Mouse (Mus musculus) neural tube, embryonic 11.5 days (tissue): ENCODE measurements around the gene Dohh. TPM values are rescaled to one million over a fixed set of nuclear protein-coding genes. Genes with fewer than 3 reads are reported as not detected.

Source experiments
- ATAC-seq: fragments of 200-750 bp; cut with Nextera tagmentation; 2 replicates; pipeline ENCODE4 v1.8.0; 2017; ENCODE audit warnings: moderate number of reproducible peaks, mild to moderate bottlenecking, moderate TSS enrichment, moderate library complexity; ENCODE audit not compliant: insufficient read depth, low FRiP score, low TSS enrichment
- DNase-seq: peaks from one replicate; pipeline ENCODE4 v3.0.0-alpha.2; 2015; ENCODE audit warnings: low spot score
- H3K27ac ChIP-seq: fragments of 300-500 bp; sonication (generic); 2 replicates; pipeline ENCODE4 v1.5.1; 2014; ENCODE audit warnings: low read depth, mild to moderate bottlenecking, low read length
- H3K27me3 ChIP-seq: fragments of 300-500 bp; sonication (generic); 2 replicates; pipeline ENCODE4 v1.6.1; 2014; ENCODE audit warnings: mild to moderate bottlenecking, low read length, mixed read lengths; ENCODE audit not compliant: control insufficient read depth, insufficient read depth
- H3K36me3 ChIP-seq: fragments of 300-500 bp; sonication (generic); 2 replicates; pipeline ENCODE4 v1.6.1; 2014; ENCODE audit warnings: mild to moderate bottlenecking, low read length, moderate library complexity, mixed read lengths; ENCODE audit not compliant: control insufficient read depth, insufficient read depth
- H3K4me1 ChIP-seq: fragments of 300-500 bp; sonication (generic); 2 replicates; pipeline ENCODE4 v1.6.1; 2014; ENCODE audit warnings: low read length, mixed read lengths; ENCODE audit not compliant: control insufficient read depth, insufficient read depth
- H3K4me2 ChIP-seq: fragments of 300-500 bp; sonication (generic); 2 replicates; pipeline ENCODE4 v1.6.1; 2014; ENCODE audit warnings: low read depth, mild to moderate bottlenecking, moderate library complexity
- H3K4me3 ChIP-seq: fragments of 300-500 bp; sonication (generic); 2 replicates; pipeline ENCODE4 v1.5.1; 2014; ENCODE audit warnings: low read depth, low read length
- H3K9ac ChIP-seq: fragments of 300-500 bp; sonication (generic); 2 replicates; pipeline ENCODE4 v1.6.1; 2014; ENCODE audit warnings: mild to moderate bottlenecking, low read length
- H3K9me3 ChIP-seq: fragments of 300-500 bp; sonication (generic); 2 replicates; pipeline ENCODE4 v1.6.1; 2016; ENCODE audit warnings: low read length; ENCODE audit not compliant: control insufficient read depth
- WGBS: fragments of 180-500 bp; shearing (Covaris S2); extraction: QIAGEN DNeasy Blood & Tissue Kit; methylation state at CpG from one replicate; pipeline ENCODE4 v1.1.7; 2014; 5-methylcytosine and 5-hydroxymethylcytosine counted together
- polyA plus RNA-seq: library from polyadenylated mRNA; unstranded; fragments of >200 nt; fragmentation: Nextera tagmentation; extraction: Ambion mirVana; gene quantifications from 2 replicates; pipeline ENCODE4 v1.2.1, GENCODE M21; 2014

Dohh gene
- polyA plus RNA-seq, 1 experiment from 2014 or later = 76.1 TPM

DNA sequence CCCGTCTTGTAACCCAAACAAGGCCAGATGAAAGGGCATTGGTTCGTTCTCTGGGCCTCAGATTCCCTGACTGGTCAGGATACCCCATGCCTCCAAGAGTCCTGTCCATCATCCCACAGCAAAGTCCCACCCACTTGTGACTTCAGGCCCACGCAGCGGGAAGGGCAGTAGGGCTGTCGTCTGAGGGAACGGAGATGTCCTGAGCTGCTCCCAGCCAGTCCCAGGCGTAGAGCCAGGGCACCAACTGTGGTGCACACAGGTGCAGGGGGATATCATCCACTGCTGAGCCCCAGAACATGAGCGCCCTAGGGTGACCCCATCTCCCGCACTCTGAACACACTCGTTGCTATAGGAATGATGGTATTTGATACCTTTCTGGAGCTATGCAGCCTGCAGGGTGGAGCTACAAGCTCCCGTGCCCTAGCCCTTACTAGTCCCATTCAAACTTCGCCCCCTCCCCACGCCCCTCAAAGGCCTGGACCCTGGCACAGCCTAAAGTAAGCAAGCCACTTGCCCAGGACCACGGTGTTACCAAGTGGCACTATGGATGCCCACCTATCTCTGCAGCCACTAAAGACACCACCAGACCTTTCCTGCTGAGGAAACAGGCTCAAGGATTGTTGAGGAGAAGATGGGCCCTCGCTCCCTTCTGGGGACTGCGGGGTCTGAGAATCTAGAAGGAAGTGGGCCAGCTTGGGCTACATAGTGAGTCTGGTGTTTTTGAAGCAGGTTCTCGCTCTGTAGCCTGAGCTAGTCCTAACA lies 31.5 kb downstream of the Dohh start:
- no peak overlapping the region for H3K4me2 ChIP-seq
- peaks cover 40% of the 10 kb centered on the region for H3K4me1 ChIP-seq
- H3K9ac ChIP-seq = no peak overlapping the region
- H3K4me3 ChIP-seq = no peak overlapping the region
- ATAC-seq = no peak
- no peak overlapping the region for H3K27ac ChIP-seq
- 69% methylated on average over 17 of the region's 17 CpGs for WGBS
- H3K36me3 ChIP-seq = no peaks in the 10 kb centered on the region
- peak; percentile 11 for DNase-seq
- H3K9me3 ChIP-seq = no peaks in the 10 kb centered on the region
- H3K27me3 ChIP-seq = no peaks in the 10 kb centered on the region

DNA sequence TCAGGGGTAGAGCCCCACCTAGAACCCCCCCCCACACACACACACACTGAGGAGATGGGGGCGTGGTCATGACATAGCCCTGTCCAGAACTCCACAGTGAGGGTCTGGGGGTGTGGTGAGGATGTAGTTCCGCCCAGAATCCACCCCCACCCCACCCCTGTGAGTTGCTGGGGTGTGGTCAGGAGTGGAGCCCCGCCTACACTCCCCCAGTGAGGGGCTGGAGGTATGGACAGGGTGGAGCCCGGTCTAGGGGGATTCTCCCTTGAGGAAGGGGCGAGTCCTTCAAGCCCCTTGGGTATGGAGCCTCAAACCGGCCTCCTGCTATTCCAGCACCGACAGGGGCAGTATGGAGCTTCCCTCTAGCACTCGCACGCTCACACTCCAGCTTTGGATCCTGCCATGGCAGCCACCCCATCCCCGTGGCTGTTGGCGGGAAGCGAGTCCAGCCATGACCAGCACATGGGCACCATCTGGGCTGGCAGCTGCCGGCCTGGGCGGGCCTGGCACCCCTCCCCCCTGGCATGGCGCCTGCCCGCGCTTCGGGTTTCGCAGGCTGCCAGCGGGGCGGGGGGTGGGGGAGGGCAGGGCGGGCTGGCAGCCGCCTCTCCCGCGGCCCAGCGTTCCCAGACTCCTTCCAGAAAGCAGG lies 32.5 kb downstream of the Dohh start:
- DNase-seq (peak; percentile 77), ATAC-seq (peak; percentile 49)
- H3K36me3 ChIP-seq = no peaks in the 10 kb centered on the region
- H3K4me1 ChIP-seq = peaks cover 34% of the 10 kb centered on the region
- H3K9ac ChIP-seq = peak overlapping the region; percentile 54
- H3K27me3 ChIP-seq = no peaks in the 10 kb centered on the region
- 0% methylated on average over 19 of the region's 26 CpGs for WGBS
- H3K4me2 ChIP-seq = peak overlapping the region; percentile 60
- no peaks in the 10 kb centered on the region for H3K9me3 ChIP-seq
- H3K27ac ChIP-seq = peak overlapping the region; percentile 7; the same call in 1 of the 2 replicates
- peak overlapping the region; percentile 24 for H3K4me3 ChIP-seq

DNA sequence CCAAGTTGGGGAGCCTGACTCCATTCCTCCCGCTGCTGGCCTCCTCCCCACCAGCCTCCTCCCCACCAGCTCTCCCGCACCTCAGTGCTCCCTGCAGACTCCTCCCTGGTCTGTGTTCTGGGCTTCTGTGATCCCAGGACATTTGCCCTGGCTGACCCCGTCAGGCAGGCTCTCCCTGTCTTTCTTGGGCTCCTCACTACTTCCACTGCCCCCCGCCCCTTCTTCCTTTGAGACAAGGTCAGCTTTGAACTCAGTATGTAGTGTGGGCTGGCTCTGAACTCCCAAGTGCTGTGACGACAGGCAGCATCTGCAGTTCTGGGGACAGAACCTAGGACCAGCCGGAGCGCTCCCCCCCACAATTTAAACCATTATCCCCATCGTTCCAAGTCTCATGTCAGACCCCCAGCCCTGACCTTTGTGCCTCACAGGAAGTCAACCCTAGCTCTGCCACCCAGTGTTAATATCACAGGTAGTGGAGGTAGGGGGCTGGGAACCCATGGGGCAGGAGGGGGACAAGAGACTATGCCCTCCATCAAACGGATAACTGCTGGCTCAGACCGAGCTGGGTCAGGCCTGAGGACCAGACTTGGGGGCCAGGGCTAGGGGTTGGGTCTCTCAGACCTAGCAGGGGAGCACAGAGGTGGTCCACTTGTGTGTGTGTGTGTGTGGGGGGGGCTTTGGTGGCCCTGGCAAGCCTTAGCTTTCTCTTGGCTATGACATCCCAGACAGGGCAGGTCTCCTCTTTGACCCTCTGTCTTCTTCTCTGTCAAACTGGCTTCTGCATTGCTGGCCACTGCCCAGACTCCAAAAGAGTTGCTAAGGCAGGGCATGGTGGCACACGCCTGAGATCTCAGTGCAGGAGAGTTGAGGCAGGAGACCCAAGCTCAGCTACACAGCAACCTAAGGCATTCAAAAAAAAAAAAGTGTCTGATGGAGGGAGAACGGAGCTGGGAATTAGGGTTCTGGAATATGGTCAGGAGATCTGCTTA lies 33.3 kb downstream of the Dohh start:
- 43% methylated on average over 12 of the region's 12 CpGs for WGBS
- H3K9me3 ChIP-seq = no peaks in the 10 kb centered on the region
- H3K27ac ChIP-seq = peak overlapping the region; percentile 7; the same call in 1 of the 2 replicates
- peaks cover 26% of the 10 kb centered on the region for H3K4me1 ChIP-seq
- DNase-seq (peak; percentile 18), ATAC-seq (no peak)
- peak overlapping the region; percentile 60 for H3K4me2 ChIP-seq
- H3K36me3 ChIP-seq = no peaks in the 10 kb centered on the region
- H3K27me3 ChIP-seq = 0 out of 2 replicates have a peak, but pooled peaks cover 6% of the 10 kb centered on the region
- peak overlapping the region; percentile 24 for H3K4me3 ChIP-seq
- peak overlapping the region; percentile 54 for H3K9ac ChIP-seq

DNA sequence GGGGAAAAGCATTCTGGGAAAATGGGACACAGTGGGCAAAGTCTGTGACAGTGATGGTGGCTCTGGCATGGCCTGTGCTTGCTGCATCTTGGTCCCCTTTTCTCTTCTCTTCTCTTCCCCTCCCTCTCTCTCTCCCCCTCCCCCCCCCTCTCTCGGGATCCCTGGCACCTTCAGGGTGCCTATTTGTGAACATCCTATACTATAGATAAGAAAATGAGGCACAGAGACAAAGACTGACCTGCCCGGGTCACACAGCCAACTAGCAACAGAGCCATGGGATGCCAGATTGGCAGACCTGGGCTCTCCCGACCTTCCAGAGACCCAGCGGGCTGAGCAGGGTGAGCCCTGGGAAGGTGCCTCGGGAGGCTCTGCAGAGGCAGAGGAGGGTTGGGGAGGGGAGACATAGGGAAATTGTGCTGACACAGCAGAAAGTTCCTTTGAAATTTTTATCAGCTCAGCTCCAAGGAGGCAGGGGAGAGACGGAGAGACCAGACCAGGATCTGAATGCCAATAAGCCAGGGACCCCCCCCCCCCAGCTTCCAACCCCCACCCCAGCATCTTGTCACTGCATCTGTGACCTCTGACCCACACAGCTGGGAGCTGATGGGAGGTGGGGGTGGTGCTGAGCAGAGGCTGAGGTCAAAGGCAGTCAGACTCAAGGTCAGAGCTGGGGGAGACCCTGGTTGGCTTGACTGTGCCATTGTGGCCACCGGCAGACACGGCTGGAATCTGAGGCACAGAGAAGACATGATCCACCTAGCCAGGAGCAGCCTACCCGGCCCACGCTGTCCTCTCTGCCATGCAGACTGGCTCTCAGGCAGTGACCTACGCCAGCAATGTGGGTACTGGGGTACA lies 34.2 kb downstream of the Dohh start:
- H3K4me1 ChIP-seq = peaks cover 26% of the 10 kb centered on the region
- H3K9ac ChIP-seq = no peak overlapping the region
- H3K27me3 ChIP-seq = 0 out of 2 replicates have a peak, but pooled peaks cover 6% of the 10 kb centered on the region
- no peak overlapping the region for H3K4me3 ChIP-seq
- DNase-seq (peak; percentile 19), ATAC-seq (no peak)
- H3K4me2 ChIP-seq = no peak overlapping the region
- no peaks in the 10 kb centered on the region for H3K36me3 ChIP-seq
- no peak overlapping the region for H3K27ac ChIP-seq
- 41% methylated on average over 11 of the region's 11 CpGs for WGBS
- H3K9me3 ChIP-seq = no peaks in the 10 kb centered on the region

DNA sequence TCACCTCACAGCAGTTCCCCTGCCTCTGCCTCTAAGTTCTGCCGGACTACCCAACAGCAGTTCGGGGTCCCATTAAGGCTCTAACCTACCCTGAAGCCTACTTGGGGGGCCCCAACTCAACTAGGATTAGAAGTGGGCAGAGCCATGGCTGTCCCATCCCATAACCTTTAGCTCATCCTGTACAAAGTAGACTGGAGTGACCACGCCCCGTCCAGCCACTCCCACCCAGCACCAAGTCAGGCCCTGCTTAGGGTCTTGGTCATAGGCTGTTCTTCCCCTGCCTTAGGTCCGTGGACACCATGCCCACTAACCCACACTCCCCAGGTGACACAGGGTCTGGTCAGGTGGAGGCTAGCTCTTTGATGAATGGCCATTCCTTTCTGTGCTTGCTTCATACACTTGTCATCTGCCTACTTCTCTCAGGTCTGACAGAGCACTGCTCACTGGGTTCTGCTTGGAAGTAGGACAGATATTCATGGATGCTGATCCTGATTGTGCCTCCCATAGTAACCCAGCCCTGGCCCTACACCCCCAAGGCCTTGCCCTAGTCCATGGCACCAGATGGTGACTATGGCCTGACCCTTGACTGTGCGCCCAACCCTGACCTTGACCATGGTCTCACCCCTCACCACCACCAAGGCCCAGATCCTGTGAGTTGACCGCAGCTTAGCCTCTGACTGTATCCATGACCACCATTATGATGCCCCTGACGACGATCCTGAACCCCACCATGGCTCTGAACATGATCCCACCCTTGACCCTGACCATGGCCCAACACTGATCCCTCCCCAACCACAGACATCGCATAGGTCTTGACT lies 35.1 kb downstream of the Dohh start:
- H3K36me3 ChIP-seq = no peaks in the 10 kb centered on the region
- ATAC-seq (no peak), DNase-seq (peak; percentile 7)
- no peak overlapping the region for H3K9ac ChIP-seq
- no peak overlapping the region for H3K4me2 ChIP-seq
- no peak overlapping the region for H3K4me3 ChIP-seq
- peaks cover 12% of the 10 kb centered on the region; the same call in 1 of the 2 replicates for H3K27me3 ChIP-seq
- H3K4me1 ChIP-seq = peaks cover 20% of the 10 kb centered on the region
- H3K9me3 ChIP-seq = no peaks in the 10 kb centered on the region
- WGBS = 93% methylated on average over 10 of the region's 10 CpGs
- H3K27ac ChIP-seq = no peak overlapping the region

DNA sequence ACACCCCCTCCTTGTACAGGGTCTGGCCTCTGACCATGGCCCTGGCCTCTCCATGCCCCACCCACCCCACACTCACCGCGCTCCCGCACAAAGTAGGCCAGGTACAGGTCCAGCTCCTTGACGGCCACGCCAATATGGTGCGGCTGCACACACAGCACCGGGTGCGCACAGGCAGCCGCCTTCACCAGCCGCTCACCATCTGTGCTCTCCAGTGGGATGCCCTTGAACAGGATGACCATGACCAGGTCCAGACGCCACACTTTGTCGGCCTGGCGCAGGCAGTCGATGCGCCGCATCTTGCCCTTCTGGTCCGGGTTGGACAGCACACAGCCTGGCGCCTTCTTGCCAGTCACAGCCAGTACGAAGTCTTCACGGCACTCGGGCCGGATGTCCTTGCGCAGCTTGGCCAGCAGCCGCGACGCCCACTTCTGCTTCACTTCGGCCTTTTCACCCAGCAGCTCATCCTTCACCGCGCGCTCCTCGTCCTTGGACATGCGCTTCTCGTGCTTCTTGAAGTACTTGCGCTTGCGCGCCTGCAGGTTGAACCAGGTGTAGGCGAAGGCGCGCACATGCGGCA lies 36.1 kb downstream of the Dohh start:
- no peak overlapping the region for H3K4me3 ChIP-seq
- no peak overlapping the region for H3K27ac ChIP-seq
- H3K4me1 ChIP-seq = peaks cover 16% of the 10 kb centered on the region
- no peak overlapping the region for H3K9ac ChIP-seq
- no peaks in the 10 kb centered on the region for H3K9me3 ChIP-seq
- no peaks in the 10 kb centered on the region for H3K36me3 ChIP-seq
- WGBS = 83% methylated on average over 40 of the region's 40 CpGs
- ATAC-seq (no peak), DNase-seq (peak; percentile 5)
- H3K27me3 ChIP-seq = peaks cover 21% of the 10 kb centered on the region
- H3K4me2 ChIP-seq = no peak overlapping the region

DNA sequence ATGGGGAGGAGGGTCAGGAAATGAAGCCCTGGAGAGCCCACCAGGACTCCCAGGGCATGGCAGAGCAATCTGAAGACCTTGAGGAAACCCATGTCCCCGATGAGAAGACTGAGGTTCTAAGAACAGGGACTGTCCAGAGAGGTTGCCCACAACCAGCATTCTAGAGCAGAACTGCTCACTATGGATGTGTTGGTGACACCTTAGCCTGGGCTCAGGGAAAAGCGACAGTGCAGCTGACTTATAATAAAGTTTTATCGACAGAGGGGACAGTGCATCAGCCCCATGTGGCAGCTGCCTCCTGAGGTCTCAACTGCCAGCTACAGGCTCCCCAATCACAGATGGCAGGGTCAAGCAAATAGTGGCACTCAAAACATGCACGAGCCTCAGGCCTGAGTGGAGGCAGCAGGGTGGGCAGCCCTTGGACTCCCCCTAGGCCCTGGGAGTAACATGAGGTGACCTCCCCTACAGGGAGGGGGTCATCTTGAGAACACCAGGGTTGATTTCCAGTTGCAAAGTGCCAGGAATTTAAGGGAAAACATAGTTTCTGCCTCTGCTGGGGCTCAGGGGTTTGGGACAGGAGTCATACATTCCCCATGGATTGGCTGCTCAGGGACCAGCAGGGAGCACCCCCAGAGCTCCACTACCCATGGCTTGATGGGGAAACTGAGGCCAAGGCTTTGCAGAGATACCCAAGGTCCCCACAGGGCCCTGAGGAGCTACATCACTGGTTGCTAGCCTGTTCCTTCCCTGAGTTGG lies 37.0 kb downstream of the Dohh start:
- ATAC-seq (no peak), DNase-seq (no peak)
- H3K36me3 ChIP-seq = no peaks in the 10 kb centered on the region
- no peak overlapping the region for H3K9ac ChIP-seq
- 77% methylated on average over 4 of the region's 4 CpGs for WGBS
- H3K4me2 ChIP-seq = no peak overlapping the region
- H3K4me1 ChIP-seq = peaks cover 16% of the 10 kb centered on the region
- H3K4me3 ChIP-seq = no peak overlapping the region
- H3K27me3 ChIP-seq = peaks cover 29% of the 10 kb centered on the region
- no peaks in the 10 kb centered on the region for H3K9me3 ChIP-seq
- no peak overlapping the region for H3K27ac ChIP-seq
